Mouse (Mus musculus) MEL (cell line): Measurements from ENCODE around the gene Csde1.

Source experiments
- CTCF ChIP-seq, 3 experiments: IDR thresholded peaks in 2 of 3; conservative IDR thresholded peaks in 1 of 3; 2 replicates each; pipeline ENCODE4 v1.5.1; 2011 to 2012; ENCODE audit warnings: low read length in 3 of 3, low read depth in 2 of 3, mild to moderate bottlenecking in 2 of 3, improper control_type of control experiment in 1 of 3, inconsistent platforms in 1 of 3, mixed read lengths in 1 of 3, moderate library complexity in 1 of 3; ENCODE audit not compliant: control insufficient read depth in 1 of 3, insufficient read depth in 1 of 3, poor library complexity in 1 of 3, severe bottlenecking in 1 of 3
- ELF1 ChIP-seq: IDR thresholded peaks from 2 replicates; pipeline ENCODE4 v1.6.1; 2014; ENCODE audit warnings: low read depth, mild to moderate bottlenecking, inconsistent platforms, low read length, improper control_type of control experiment, moderate library complexity
- EP300 ChIP-seq, 2 experiments: IDR thresholded peaks; 2 replicates each; pipeline ENCODE4 v1.6.1; 2011; ENCODE audit warnings: improper control_type of control experiment in 2 of 2, low read length in 2 of 2, low read depth in 1 of 2, mild to moderate bottlenecking in 1 of 2
- GABPA ChIP-seq: IDR thresholded peaks from 2 replicates; pipeline ENCODE4 v1.6.1; 2012; ENCODE audit warnings: low read depth, mild to moderate bottlenecking, inconsistent platforms, low read length, improper control_type of control experiment, moderate library complexity
- GATA1 ChIP-seq: IDR thresholded peaks from 2 replicates; pipeline ENCODE4 v1.6.1; 2011; ENCODE audit warnings: low read depth, low read length, improper control_type of control experiment
- JUND ChIP-seq: IDR thresholded peaks from 2 replicates; pipeline ENCODE4 v1.6.1; 2011; ENCODE audit warnings: low read depth, mild to moderate bottlenecking, improper control_type of control experiment, low read length
- MEF2A ChIP-seq: IDR thresholded peaks from 2 replicates; pipeline ENCODE4 v1.6.1; 2014; ENCODE audit warnings: low read depth, mild to moderate bottlenecking, inconsistent platforms, low read length, improper control_type of control experiment; ENCODE audit not compliant: poor library complexity, insufficient replicate concordance, severe bottlenecking; ENCODE audit errors: extremely low read depth
- POLR2A ChIP-seq, 2 experiments: IDR thresholded peaks; 2 replicates each; pipeline ENCODE4 v1.6.1; 2011 to 2012; ENCODE audit warnings: low read length in 2 of 2, mild to moderate bottlenecking in 2 of 2, control low read depth in 1 of 2, improper control_type of control experiment in 1 of 2, low read depth in 1 of 2, moderate library complexity in 1 of 2; ENCODE audit not compliant: control insufficient read depth in 1 of 2, insufficient read depth in 1 of 2, poor library complexity in 1 of 2
- POLR2AphosphoS2 ChIP-seq: IDR thresholded peaks from 2 replicates; pipeline ENCODE4 v1.6.1; 2011; ENCODE audit warnings: low read length, improper control_type of control experiment
- ZNF384 ChIP-seq: IDR thresholded peaks from 2 replicates; pipeline ENCODE4 v1.6.1; 2012; ENCODE audit warnings: low read depth, mild to moderate bottlenecking, inconsistent platforms, low read length, improper control_type of control experiment

GRCm38 (mm10) chr3:103098662-103099061, 78.4 kb downstream of the Csde1 start:
- no peak for TF ChIP-seq POLR2A (IDR thresholded peaks at IDR 0.05; ENCODE audit: control insufficient read depth in 1 of 2, insufficient read depth in 1 of 2, low read depth in 1 of 2, low read length in 2 of 2, poor library complexity in 1 of 2)
- TF ChIP-seq EP300 (IDR thresholded peaks at IDR 0.05; ENCODE audit: low read depth in 1 of 2, low read length in 2 of 2): no peak
- TF ChIP-seq GATA1: no peak
- TF ChIP-seq JUND: no peak
- TF ChIP-seq ELF1: no peak
- TF ChIP-seq MEF2A: no peak
- TF ChIP-seq CTCF (IDR thresholded peaks at IDR 0.05 in 2 of 3, conservative IDR thresholded peaks at IDR 0.05 in 1 of 3; ENCODE audit: control insufficient read depth in 1 of 3, insufficient read depth in 1 of 3, low read depth in 2 of 3, low read length in 3 of 3, poor library complexity in 1 of 3, severe bottlenecking in 1 of 3): no peak
- no peak for TF ChIP-seq POLR2AphosphoS2
- no peak for TF ChIP-seq GABPA
- TF ChIP-seq ZNF384: no peak
